Mouse (Mus musculus): ENCODE measurements at regions not wholly inside any gene's neighbourhood (a gene's known extent, or its start where the extent isn't known, plus 50 kb on each side); places are given as distances from the start of the nearest gene placed in this dataset.

GRCm38 (mm10) chr15:93690011-93690410, 94.3 kb upstream of the Prickle1 start:
- Histone ChIP-seq H3K4me2 (ENCODE audit: low read depth) (no peak overlapping the region), H3K9me3 (ENCODE audit: control insufficient read depth, low read length) (no peaks in the 10 kb centered on the region), H3K4me3 (ENCODE audit: insufficient read depth in 1 of 2, low read depth in 2 of 2, low read length in 2 of 2) (no peak overlapping the region), H3K27me3 (ENCODE audit: control insufficient read depth, insufficient read depth, low read length) (no peaks in the 10 kb centered on the region), H3K4me1 (replicated peaks; ENCODE audit: control insufficient read depth in 2 of 2, insufficient read depth in 2 of 2, low read length in 1 of 2) (no peaks in the 10 kb centered on the region), H3K9ac (replicated peaks) (no peak overlapping the region), H3K36me3 (replicated peaks; ENCODE audit: control insufficient read depth, insufficient read depth, low read depth) (no peaks in the 10 kb centered on the region), H3K27ac (no peak overlapping the region)
- 76% methylated on average over 10 of the region's 10 CpGs for WGBS (ENCODE audit: insufficient replicate concordance)
- DNase-seq (ENCODE audit: low read depth in 3 of 3, low spot score in 3 of 3) (no peak), ATAC-seq (ENCODE audit: insufficient read depth) (no peak)
- TF ChIP-seq CTCF (IDR thresholded peaks at IDR 0.05; ENCODE audit: low read depth) (no peak), EP300 (IDR thresholded peaks at IDR 0.05; ENCODE audit: low read depth) (no peak)

- H3K4me3 ChIP-seq (ENCODE audit: insufficient read depth in 1 of 2, low read depth in 2 of 2, low read length in 2 of 2), result no peak overlapping the region
- H3K4me2 ChIP-seq (ENCODE audit: low read depth), result no peak overlapping the region
- ATAC-seq (ENCODE audit: insufficient read depth) (no peak), DNase-seq (ENCODE audit: low read depth in 3 of 3, low spot score in 3 of 3) (no peak)
- H3K4me1 ChIP-seq (replicated peaks; ENCODE audit: control insufficient read depth in 2 of 2, insufficient read depth in 2 of 2, low read length in 1 of 2), result no peaks in the 10 kb centered on the region
- H3K27me3 ChIP-seq (ENCODE audit: control insufficient read depth, insufficient read depth, low read length), result no peaks in the 10 kb centered on the region
- H3K27ac ChIP-seq, result no peak overlapping the region
- H3K9ac ChIP-seq (replicated peaks), result no peak overlapping the region
- no peaks in the 10 kb centered on the region for H3K9me3 ChIP-seq (ENCODE audit: control insufficient read depth, low read length)
- TF ChIP-seq EP300 (IDR thresholded peaks at IDR 0.05; ENCODE audit: low read depth) (no peak), CTCF (IDR thresholded peaks at IDR 0.05; ENCODE audit: low read depth) (no peak)
- 43% methylated on average over 9 of the region's 9 CpGs for WGBS (ENCODE audit: insufficient replicate concordance)
- no peaks in the 10 kb centered on the region for H3K36me3 ChIP-seq (replicated peaks; ENCODE audit: control insufficient read depth, insufficient read depth, low read depth)
These were observed 90.7 kb upstream of the Prickle1 start for GRCm38 (mm10) chr15:93686385-93686784.

- Histone ChIP-seq H3K4me3 (ENCODE audit: insufficient read depth in 1 of 2, low read depth in 2 of 2, low read length in 2 of 2) (no peak overlapping the region), H3K9ac (replicated peaks) (no peak overlapping the region), H3K27ac (no peak overlapping the region), H3K36me3 (replicated peaks; ENCODE audit: control insufficient read depth, insufficient read depth, low read depth) (no peaks in the 10 kb centered on the region), H3K4me1 (replicated peaks; ENCODE audit: control insufficient read depth in 2 of 2, insufficient read depth in 2 of 2, low read length in 1 of 2) (0 out of 4 replicates have a peak, but pooled peaks cover 0 to 3% of the 10 kb centered on the region in 2 experiments), H3K27me3 (ENCODE audit: control insufficient read depth, insufficient read depth, low read length) (no peaks in the 10 kb centered on the region), H3K4me2 (ENCODE audit: low read depth) (no peak overlapping the region), H3K9me3 (ENCODE audit: control insufficient read depth, low read length) (no peaks in the 10 kb centered on the region)
- 71% methylated on average over 4 of the region's 4 CpGs for WGBS (ENCODE audit: insufficient replicate concordance)
- no peak for ATAC-seq (ENCODE audit: insufficient read depth)
- no peak for DNase-seq (ENCODE audit: low read depth in 3 of 3, low spot score in 3 of 3)
- TF ChIP-seq CTCF (IDR thresholded peaks at IDR 0.05; ENCODE audit: low read depth), result no peak
- TF ChIP-seq EP300 (IDR thresholded peaks at IDR 0.05; ENCODE audit: low read depth), result no peak
These were observed 85.9 kb upstream of the Prickle1 start for GRCm38 (mm10) chr15:93681602-93682001.

GRCm38 (mm10) chr15:93675624-93676023, 79.9 kb upstream of the Prickle1 start:
- 58% methylated on average over 6 of the region's 6 CpGs for WGBS (ENCODE audit: insufficient replicate concordance)
- DNase-seq (ENCODE audit: low read depth in 3 of 3, low spot score in 3 of 3), result no peak
- no peak overlapping the region for H3K4me3 ChIP-seq (ENCODE audit: insufficient read depth in 1 of 2, low read depth in 2 of 2, low read length in 2 of 2)
- no peak overlapping the region for H3K27ac ChIP-seq
- no peaks in the 10 kb centered on the region for H3K27me3 ChIP-seq (ENCODE audit: control insufficient read depth, insufficient read depth, low read length)
- peaks cover 0 to 9% of the 10 kb centered on the region in 2 experiments; a peak in 3 of 4 replicates for H3K4me1 ChIP-seq (replicated peaks; ENCODE audit: control insufficient read depth in 2 of 2, insufficient read depth in 2 of 2, low read length in 1 of 2)
- peak; percentile 56; the same call in 1 of the 2 replicates for ATAC-seq (ENCODE audit: insufficient read depth)
- no peaks in the 10 kb centered on the region for H3K36me3 ChIP-seq (replicated peaks; ENCODE audit: control insufficient read depth, insufficient read depth, low read depth)
- H3K9me3 ChIP-seq (ENCODE audit: control insufficient read depth, low read length), result no peaks in the 10 kb centered on the region
- TF ChIP-seq EP300 (IDR thresholded peaks at IDR 0.05; ENCODE audit: low read depth) (no peak), CTCF (IDR thresholded peaks at IDR 0.05; ENCODE audit: low read depth) (no peak)
- H3K4me2 ChIP-seq (ENCODE audit: low read depth), result no peak overlapping the region
- no peak overlapping the region for H3K9ac ChIP-seq (replicated peaks)

- no peak overlapping the region for H3K27ac ChIP-seq
- no peaks in the 10 kb centered on the region for H3K9me3 ChIP-seq (ENCODE audit: control insufficient read depth, low read length)
- TF ChIP-seq EP300 (IDR thresholded peaks at IDR 0.05; ENCODE audit: low read depth), result no peak
- TF ChIP-seq CTCF (IDR thresholded peaks at IDR 0.05; ENCODE audit: low read depth), result no peak
- no peak overlapping the region for H3K4me2 ChIP-seq (ENCODE audit: low read depth)
- H3K9ac ChIP-seq (replicated peaks), result no peak overlapping the region
- H3K4me1 ChIP-seq (replicated peaks; ENCODE audit: control insufficient read depth in 2 of 2, insufficient read depth in 2 of 2, low read length in 1 of 2), result peaks cover 0 to 9% of the 10 kb centered on the region in 2 experiments; a peak in 3 of 4 replicates
- no peak overlapping the region for H3K4me3 ChIP-seq (ENCODE audit: insufficient read depth in 1 of 2, low read depth in 2 of 2, low read length in 2 of 2)
- no peaks in the 10 kb centered on the region for H3K36me3 ChIP-seq (replicated peaks; ENCODE audit: control insufficient read depth, insufficient read depth, low read depth)
- DNase-seq (ENCODE audit: low read depth in 3 of 3, low spot score in 3 of 3), result no peak
- no peaks in the 10 kb centered on the region for H3K27me3 ChIP-seq (ENCODE audit: control insufficient read depth, insufficient read depth, low read length)
- no peak for ATAC-seq (ENCODE audit: insufficient read depth)
- WGBS (ENCODE audit: insufficient replicate concordance), result 51% methylated on average over 10 of the region's 10 CpGs
These were observed 78.3 kb upstream of the Prickle1 start for GRCm38 (mm10) chr15:93673976-93674375.

All from liver, embryonic 14.5 days (tissue).